Mouse (Mus musculus): Measurements from ENCODE around the gene Rtn1.

- TF ChIP-seq GATA1 (IDR thresholded peaks at IDR 0.05; ENCODE audit: borderline replicate concordance, low read length) (no peak), CTCF (IDR thresholded peaks at IDR 0.05; ENCODE audit: low read depth, low read length) (no peak)
Measured at GRCm38 (mm10) chr12:72242807-72243206, 166.0 kb downstream of the Rtn1 start.
